Mouse (Mus musculus): Measurements from ENCODE around the gene Bpifa5.

DNA sequence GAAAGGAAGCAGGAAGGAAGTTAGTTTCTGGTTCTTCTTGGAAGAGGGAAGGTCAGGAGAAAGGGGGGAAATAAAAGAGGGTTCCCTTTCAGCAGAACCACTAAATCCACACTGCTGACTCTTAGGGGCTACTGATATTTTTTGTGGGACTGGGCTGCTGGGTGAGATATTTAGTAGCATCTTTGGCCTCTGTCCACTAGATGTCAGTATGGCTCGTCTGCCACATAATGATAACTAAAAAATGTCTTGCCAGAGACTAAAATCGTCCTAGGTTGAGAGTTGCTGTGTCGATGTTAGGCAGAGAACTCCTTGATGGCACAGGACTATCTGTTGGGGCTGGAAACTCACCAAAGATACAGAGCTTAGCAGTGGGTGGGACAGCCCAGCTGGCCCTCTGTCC lies 46.7 kb downstream of the Bpifa5 start:
- TF ChIP-seq GATA1 (IDR thresholded peaks at IDR 0.05; ENCODE audit: low read length), result no peak
- no peak for TF ChIP-seq TAL1 (IDR thresholded peaks at IDR 0.05; ENCODE audit: low read length)
